Mouse (Mus musculus): ENCODE results near the gene 4921501E09Rik.

The 4921501E09Rik gene

DNA sequence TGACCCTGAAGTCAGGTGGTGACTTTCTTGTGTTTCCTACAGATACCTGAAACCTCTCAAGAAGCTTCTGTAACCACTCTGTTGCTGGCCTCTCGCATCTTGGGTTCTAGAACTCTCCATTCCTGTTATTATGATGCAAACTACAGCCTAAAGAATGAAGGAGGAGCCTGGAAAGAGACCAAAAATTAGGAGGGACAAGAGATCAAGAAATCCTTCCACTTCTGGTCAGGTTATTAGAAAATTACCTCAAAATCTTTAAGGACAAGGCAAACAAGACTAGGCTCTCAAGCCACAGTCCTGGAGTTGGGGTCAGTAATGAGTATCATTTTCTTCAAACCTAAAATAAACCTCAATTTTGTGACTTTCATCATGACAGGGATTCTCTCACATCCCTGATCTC, at the start of gene 4921501E09Rik:
TSS of gene 4921501E09Rik (minus strand) at position 101 of the 400 bp plus-strand sequence.
- DNase-seq (ENCODE audit: low spot score in 2 of 2), result no peak

DNA sequence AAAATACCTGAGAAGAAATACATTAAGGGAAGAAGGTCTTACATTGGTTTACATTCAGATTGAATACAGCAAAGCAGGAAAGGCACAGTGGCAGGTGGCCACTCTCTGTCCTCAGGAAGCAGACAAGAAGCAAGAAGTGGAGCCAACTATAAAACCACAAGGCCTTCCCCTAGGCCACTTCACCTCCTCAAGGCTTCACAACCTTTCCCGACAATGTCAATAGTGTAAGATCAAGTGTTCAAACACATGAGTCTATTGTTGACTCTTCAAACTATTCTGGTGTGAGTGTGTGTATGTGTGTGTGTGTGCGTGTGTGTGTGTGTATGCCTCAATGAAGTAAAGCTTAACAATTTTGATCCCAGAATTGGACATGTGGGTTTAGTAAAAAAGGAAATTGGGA, 29.5 kb upstream of the 4921501E09Rik start:
- no peak for DNase-seq (ENCODE audit: low spot score in 2 of 2)

DNA sequence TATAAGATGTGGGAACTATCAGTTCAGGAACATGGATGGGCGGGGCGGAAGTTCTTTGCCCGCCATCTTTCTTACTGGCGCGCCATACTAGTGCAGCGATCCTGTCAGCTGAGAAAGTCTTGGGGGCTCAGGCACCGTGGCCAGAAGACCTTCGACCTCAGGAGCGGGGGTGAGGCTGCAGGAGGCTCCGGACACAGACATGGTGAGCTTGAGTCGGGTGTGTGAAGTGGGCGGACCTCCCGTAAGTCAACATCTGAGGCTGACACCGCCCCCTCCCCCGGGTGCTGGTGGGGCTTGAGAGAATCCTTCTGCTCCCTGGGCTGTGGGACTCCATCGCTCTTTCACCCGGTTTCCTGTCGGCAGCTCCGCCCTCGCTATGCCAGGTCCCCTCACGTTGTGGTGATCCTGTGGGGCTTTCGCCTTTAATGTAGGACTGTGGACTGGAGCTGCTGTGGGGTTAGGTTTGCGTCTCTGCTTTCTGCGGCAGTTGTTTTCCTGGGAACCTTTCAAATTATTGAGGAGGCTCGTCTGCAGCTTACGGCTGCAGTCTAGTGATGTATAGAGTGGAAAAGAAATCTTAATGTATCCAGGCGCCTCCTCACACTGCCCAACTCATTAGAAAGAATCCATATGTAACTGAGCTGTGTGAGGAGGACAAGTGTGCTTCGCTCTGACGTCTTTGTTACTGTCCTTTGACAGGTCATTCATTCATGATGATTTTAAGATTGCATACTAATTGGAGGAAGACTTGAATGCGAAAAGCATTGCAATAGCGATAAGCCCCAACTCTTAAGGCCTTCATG, 24.7 kb upstream of the 4921501E09Rik start:
- DNase-seq (ENCODE audit: low spot score in 2 of 2), result peak; percentile 53 to 77

DNA sequence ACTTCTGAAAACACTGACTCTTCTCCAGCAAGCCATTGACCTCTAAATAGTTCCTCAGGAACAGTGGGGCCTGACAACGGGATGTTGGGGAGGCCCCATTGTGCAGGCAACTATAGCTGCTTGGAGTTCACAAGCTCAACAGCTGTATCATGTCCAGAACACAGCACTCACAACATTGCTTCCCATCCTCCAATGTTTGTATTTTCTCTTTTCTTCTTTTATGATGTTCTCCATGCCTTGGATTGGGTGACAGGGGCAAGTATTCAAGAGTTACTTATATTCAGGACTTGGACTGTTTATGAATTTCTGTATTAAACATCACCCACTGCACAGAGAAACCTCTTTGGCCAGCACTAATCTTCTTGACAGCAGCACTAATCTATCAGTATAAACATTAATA, 23.8 kb upstream of the 4921501E09Rik start:
- no peak for DNase-seq (ENCODE audit: low spot score in 2 of 2)

DNA sequence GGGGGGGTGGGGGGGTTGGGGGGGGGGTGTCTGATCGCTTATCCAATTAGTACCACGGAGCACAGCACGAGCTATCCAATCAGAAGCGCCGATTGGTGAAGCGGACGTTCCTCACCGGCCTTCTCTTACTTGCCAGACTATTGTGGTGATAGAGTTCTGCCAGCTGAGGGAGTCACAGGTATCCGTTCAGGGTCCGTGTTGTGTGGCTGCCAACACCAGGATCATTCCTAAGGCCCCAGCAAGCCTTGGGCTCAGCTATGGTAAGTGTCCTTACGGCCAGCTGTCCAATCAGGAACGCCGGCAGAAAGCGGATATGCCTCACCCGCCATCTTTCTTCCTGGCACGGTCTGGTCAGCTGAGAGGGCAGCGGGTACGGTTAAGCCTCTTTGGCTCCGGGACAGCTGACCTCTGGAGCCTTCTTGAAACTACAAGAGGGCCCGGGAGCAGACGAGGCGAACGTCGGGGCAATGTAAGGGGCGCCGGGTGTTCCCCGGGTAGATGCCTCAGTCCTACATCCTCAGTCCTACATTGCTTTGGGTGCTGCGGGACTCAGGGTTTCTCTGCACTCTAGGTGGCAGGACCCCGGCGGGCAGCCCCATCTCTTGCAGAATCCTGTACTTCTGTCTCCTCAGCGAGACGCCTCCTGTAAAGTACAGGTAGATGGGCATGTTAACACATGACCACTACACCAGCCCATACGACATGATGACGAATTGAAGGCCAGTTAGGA, 21.5 kb upstream of the 4921501E09Rik start, which contains the start of gene Zfp563:
TSS of gene Zfp563 (plus strand) at position 91 of the 730 bp plus-strand sequence.
- peak; percentile 78 to 87 for DNase-seq (ENCODE audit: low spot score in 2 of 2)

DNA sequence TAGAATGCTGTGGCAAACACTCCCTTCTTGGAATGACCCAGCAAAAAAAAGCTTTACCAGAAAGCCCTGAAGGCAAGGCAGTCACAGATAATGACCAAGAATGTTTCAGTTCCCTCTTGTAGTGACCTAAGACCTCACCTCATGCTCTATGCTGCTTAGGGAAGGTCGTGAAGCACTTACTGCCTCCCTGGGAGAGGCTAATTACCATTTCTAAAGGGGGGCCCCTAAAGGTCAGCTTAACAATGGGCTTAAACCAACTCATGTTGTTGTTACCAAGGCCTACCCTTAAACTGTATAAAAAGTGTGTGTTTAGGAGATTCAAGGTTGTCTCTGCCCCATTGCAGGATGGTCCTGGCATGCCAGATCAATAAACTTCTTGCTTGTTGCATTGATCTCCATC, 4.9 kb downstream of the 4921501E09Rik start:
- no peak for DNase-seq (ENCODE audit: low spot score in 2 of 2)

DNA sequence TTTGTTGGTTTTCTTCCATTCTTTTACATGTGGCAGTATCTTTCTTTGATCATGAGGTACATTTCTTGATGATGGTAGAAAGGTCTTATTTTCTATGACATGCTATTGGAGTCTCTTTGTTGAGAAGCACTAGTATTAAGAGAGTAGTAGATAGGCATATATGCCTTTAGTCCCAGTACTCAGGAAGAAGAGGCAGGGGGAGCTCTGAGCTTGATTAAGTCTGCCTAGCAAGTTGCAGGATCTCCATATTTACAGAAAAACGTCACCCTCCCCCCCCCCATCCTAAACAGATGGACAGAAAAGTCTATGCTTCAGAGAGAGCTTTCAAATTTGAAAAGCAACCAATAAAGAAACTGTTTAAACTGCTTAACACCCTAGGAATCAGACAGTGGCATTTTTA, 9.1 kb downstream of the 4921501E09Rik start:
- no peak for DNase-seq (ENCODE audit: low spot score in 2 of 2)

DNA sequence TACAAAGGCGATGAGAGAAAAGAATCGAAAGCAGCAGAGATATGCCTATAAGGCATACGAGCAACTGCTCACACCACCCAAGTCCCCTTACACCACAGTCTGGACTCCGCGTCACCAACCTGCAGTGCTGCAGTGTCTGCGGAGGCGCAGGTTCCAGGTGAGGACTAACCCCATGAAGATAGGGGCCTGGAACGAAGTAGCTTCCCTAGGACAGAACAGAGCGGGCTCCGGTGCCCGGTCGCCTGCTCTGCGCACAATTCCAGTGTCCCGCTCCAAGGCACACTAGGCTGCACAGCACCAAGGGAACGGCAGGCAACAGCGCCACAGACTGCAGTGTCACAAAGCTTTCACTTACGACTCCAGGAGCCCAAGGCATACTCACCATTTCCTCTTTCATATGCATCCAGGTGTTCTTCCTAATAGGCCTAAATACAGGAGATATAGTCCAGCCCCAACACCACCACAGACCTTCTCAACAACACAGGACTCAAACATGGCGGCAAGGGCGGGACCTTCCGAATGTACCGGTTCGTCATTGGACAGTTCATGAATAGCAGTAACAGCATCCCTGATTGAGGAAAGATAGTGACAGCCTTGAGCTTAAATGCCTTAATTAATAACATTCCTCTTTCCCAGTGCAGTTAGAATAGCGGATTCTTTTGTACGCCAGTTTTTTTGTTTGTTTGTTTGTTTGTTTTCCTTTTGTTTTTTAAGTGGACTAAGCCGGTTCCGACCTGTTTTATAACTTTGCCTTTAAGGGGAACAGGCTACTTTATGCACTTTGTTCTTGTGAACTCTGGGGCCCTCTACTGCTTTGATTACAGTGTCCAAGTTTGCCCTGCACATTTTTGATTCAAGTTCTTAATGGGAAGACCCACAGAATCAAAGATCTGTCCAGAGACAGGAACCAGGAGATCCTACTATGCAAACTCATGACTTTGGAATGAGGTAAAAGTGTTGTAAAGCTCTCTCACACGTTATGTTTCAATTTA, 34.7 kb downstream of the 4921501E09Rik start, which contains the start of gene Zfp763:
TSS of gene Zfp763 (minus strand) at position 503 of the 992 bp plus-strand sequence.
- peak; percentile 71 to 77 for DNase-seq (ENCODE audit: low spot score in 2 of 2)

DNA sequence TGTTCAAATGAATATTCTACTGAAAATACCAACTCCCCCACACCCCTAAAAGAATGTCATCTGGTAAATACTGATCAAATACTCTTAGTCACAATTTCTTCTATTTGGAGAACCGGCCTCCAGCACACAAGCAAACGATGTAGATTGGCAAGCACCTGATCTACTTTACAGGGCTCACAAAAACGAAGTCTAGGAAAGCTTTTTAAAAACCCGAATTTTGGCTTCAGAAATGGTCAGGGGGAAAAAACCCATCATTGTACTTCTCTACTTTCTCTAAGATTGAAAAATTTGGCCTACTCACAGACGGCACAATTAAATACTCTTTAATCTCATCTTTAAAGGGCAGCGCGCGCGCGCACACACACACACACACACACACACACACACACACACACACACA, 35.5 kb downstream of the 4921501E09Rik start:
- DNase-seq (ENCODE audit: low spot score in 2 of 2), result no peak

DNA sequence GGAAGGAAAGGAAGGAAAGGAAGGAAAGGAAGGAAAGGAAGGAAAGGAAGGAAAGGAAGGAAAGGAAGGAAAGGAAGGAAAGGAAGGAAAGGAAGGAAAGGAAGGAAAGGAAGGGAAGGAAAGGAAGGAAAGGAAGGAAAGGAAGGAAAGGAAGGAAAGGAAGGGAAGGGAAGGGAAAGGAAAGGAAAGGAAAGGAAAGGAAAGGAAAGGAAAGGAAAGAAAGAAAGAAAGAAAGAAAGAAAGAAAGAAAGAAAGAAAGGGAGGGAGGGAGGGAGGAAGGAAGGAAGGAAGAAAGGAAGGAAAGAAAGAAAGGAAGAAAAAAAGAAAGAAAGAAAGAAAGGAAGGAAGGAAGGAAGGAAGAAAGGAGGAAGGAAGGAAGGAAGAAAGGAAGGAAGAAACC, 47.4 kb downstream of the 4921501E09Rik start:
- peak in 1 of 2 experiments; percentile 35 for DNase-seq (ENCODE audit: low spot score in 2 of 2)
